Mouse (Mus musculus) monocyte, adult 5-6 weeks (primary cell): ENCODE results near the gene Rhog. TPM values are rescaled to one million over a fixed set of nuclear protein-coding genes. Genes with fewer than 3 reads are reported as not detected.

ENCODE experiments used
- ATAC-seq: fragments of 153-309, 156-312 bp; replicated peaks from 2 replicates; pipeline ENCODE4 v1.8.0; 2017; ENCODE audit warnings: mild to moderate bottlenecking; ENCODE audit not compliant: low TSS enrichment, insufficient number of reproducible peaks, severe bottlenecking, poor library complexity, low FRiP score
- total RNA-seq: library from RNA; stranded (forward); fragments of 200-1000, 200-491, 200-594 nt; gene quantifications from 3 replicates; pipeline ENCODE4 v1.2.3, GENCODE M21; 2017

Gene Rhog
- total RNA-seq, 1 experiment from 2014 or later = 46.7 TPM

GRCm38 (mm10) chr7:102228049-102228670 lies 27.7 kb downstream of the Rhog start:
- no peak for ATAC-seq

DNA sequence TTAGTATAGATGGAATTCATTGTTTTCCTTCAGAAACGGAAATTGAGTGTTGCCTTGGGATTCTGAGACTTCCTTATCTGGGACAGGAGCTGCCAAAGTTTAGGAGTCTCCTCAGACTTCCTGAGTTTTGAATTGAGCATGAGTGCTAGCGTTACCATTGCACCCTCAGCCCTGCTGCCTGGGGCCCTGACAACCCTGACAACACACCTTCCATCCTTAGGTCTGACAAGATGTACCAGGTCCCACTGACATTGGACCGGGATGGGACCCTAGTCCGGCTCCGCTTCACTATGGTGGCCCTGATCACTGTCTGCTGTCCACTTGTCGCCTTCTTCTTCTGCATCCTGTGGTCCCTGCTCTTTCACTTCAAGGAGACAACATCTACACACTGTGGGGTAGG lies 29.8 kb downstream of the Rhog start:
- no peak for ATAC-seq

DNA sequence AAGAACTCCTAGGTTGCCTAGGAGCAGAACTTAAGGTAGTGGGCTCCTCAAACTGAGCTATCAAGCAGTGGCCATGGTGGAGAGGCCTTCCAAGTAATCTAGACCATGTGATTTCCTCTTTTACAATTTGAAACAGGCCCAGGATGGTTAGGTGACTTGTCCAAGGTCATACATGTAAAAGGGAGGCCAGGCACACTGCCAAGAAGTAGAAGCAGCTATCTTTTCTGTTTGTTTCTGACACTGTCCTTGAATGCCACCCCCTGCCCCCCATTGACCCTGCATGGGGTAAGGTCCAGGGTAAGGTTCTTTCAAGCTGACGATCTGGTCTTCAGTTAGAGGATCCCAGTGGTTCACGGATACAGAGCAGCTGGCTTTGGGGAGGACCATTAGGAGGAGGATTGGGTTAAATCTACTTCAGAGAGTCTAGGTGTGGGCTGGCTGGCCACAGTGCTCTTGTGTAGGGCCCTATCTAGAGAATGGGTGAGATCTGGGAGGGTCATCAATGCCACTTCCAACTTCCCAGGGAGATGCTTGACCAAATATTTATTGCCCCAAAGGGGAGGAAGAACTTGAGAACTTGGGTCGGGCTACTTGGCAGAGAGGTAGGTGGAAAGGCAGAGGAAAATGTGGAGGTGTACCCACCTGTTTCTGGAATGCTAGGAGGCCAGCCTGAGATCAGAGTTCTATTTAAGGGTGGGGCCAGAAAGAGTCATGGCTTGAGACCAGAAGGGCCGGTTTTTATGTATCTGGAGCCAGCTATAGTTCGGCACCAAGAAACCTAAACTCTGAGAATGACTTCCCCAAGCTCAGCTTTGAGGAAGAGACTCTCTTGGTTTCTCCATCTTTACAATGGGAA lies 31.7 kb downstream of the Rhog start:
- ATAC-seq = no peak

GRCm38 (mm10) chr7:102222830-102223556 lies 32.9 kb downstream of the Rhog start:
- ATAC-seq = peak; percentile 43

DNA sequence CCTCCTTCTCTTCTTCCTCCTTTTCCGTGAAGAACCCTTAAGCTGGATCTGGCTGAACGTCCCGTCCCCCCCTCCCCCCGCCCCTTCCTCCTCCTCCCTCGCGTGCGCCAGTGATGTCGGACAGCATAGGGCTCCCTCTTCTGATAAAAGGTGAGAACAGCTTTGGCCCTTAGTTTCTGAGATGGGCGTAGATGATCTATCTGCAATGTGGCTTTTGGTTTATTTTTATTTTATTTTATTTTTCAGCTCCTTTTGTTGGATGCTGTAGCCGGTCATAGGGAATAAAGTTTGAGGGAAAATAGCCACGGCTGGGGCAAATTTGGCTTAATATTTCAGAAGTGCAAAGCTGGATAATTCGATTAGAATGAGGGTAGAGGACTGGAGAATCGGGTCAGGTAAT lies 33.5 kb downstream of the Rhog start:
- ATAC-seq = peak; percentile 77

DNA sequence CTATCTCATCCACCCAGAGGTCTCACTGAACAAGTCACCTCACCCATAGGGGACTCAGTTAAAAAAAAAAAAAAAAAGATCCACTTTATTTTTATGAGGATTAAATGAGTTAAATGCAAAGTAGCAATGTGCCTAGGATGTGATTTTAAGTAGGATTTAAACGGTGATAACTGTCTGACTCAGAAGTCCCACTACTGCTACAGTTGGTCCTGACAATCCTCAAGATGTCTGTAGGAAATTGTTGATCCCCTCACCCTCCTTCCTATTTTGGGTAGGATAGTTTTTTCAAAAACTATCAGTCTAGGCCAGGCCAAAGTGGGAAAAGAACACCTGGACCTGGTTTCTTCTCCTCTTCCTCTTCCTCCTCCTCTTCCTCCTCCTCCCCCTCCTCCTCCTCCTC lies 34.0 kb downstream of the Rhog start:
- ATAC-seq = no peak

- no peak for ATAC-seq
These were observed 44.8 kb downstream of the Rhog start for GRCm38 (mm10) chr7:102211071-102211470.

- peak; percentile 98 for ATAC-seq
These were observed 45.8 kb downstream of the Rhog start, which contains the start of the genes Nup98 and Pgap2 for GRCm38 (mm10) chr7:102209756-102210721. TSS of gene Nup98 (minus strand) at chr7:102210176. TSS of gene Pgap2 (plus strand) at chr7:102210208.

GRCm38 (mm10) chr7:102208806-102209363 lies 47.0 kb downstream of the Rhog start:
- ATAC-seq = no peak

DNA sequence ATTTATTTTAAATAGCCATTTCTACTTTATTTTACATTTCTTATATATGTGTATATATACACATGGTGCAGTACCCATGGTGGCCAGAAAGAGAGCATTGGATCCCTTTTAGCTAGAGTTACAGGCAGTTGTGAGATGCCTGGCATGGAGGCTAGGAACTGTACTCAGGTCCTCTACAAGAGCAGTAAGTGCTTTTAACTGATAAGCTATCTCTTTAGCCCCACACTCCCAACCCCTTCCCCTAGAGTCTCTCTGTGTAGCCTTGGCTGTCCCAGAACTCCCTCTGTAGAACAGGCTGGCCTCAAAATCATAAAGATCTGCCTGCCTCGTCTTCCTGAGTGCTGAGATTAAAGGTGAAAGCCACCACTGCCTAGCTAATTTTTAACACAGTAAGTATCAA lies 50.2 kb downstream of the Rhog start:
- ATAC-seq = no peak

DNA sequence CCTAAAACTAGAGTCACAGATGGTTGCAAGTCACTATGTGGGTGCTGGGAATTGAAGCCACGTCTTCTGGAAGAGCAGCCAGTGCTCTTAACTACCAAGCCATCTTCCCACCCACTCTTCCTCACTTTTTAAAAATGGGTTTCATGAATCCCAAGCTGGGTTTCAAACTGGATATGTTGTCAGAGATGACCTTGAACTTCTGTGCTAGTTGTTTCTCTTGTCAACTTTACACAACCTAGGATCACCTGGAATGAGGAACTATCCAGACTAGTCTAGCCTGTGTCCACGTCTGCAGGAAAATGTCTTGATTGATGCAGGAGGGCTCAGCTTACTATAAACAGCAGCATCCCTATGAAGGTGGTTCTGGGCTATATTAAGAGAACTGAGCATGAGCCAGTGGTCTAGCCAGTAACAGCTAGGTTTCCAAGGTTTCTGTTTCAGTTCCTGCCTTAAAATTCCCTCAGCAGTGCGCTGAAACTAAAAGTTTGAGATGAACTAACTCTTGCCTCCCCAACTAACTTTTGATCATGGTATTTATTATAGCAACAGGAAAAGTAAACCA lies 51.5 kb downstream of the Rhog start:
- ATAC-seq = no peak

DNA sequence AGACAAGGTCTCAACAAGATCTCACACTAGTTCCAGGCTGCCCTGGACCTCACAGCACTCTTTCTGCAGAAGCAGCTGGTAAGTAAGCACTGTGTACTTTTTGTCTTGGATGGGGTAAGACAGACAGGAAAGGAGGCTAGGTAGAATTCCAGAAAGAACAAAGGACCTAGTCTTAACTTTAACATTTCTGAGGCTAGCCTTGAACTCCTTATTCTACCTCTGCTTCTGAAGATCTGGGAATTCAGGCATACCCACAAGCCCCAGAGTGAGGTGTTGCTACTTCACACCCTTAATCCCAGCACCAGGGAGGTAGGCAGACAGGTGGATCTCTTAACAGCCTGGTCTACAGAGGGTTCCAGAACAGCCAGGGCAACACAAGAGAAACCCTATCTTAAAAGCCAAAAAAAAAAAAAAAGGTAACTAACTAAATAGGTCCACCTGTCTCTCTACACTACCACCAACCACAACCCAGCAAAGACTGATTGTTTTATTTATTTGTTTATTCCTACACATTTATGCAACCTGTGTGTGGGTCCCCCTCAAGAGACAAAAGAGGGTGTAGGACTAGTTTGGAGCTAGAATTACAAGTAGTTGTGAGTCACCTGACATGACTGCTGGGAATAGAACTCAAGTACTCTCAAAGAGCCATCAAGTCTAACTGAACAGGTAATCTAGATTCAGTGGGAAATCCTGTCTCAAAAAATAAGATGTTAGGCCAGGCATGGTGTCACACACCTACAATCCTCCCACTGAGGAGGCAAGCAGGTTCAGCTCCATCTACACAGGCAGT lies 54.7 kb downstream of the Rhog start:
- no peak for ATAC-seq

DNA sequence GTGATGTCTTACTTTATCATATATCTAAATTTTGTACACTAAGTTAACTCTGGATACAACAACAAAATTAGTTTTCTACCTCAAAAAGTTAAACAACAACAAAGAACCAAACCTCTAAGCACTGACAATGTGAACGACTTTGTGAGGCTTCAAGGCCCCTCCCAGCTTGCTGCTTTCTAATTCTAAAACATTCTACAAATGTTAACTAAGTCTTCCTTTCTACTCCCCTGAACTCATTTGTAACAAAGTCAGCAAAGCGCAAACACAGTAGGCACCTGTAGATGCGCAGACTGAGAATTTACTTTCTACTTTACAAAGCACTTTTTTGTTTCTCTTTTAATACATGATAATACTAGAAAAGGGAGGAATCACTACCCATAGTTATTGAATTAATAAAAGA lies 55.3 kb downstream of the Rhog start:
- no peak for ATAC-seq

DNA sequence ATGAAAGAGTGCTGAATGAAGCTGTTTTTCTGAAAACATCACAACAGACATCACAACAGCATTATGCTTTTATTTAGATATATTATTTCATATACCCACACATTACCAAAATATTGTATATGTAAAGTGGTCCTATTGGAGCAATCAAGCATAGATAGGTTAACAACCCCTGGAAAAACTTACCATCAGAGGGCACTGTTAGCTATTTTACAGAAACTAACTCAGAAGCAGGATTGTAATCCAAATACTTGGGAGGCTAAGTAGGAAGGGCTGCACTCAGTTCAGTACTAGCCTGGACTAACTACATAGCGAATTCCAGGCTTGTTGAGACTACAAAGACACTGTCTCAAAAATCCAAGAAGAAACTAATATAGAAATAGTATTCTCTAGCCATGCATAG lies 63.5 kb downstream of the Rhog start:
- no peak for ATAC-seq
